Comparison of ENCODE assay signal across 8 mouse cellular contexts in genomic region chr9:113930534-113931374, GRCm38 (mm10). TPM values are rescaled to one million over a fixed set of nuclear protein-coding genes. Genes with fewer than 3 reads are reported as not detected.
DNase-seq lines count a peak whose midpoint lies in the region; ATAC-seq lines count a peak whose summit lies in the region.

Gene Ubp1 (plus strand): TSS chr9:113930934.

- DNase-seq in R1 (ENCODE audit: low read depth, low spot score), result peak; percentile 99
- peak; percentile 96 for DNase-seq in cerebellum, postnatal 25 days
- DNase-seq in frontal cortex, postnatal 25 days (ENCODE audit: low spot score in 2 of 2), result peak; percentile 91 to 92
- peak; percentile 96 for DNase-seq in hindbrain, embryonic 14.5 days (ENCODE audit: low spot score)
- peak; percentile 97 to 98 for DNase-seq in layer of hippocampus, postnatal 36 days
- peak; percentile 98 for DNase-seq in lung, postnatal 36 days
- peak; percentile 99 for DNase-seq in retina, postnatal 1 day
- DNase-seq in urinary bladder, adult 18-20 months (ENCODE audit: low spot score in 2 of 2), result peak; percentile 76 to 95

- H3K9me3 ChIP-seq in hindbrain, embryonic 14.5 days (ENCODE audit: control insufficient read depth, low read length), result no peaks in the 10 kb centered on the region

- ATAC-seq in hindbrain, embryonic 14.5 days (ENCODE audit: low FRiP score), result peak; percentile 97

- 0 out of 2 replicates have a peak, but pooled peaks cover 4% of the 10 kb centered on the region for H3K36me3 ChIP-seq in hindbrain, embryonic 14.5 days (replicated peaks; ENCODE audit: control insufficient read depth, insufficient read depth)

- no peaks in the 10 kb centered on the region for H3K27me3 ChIP-seq in hindbrain, embryonic 14.5 days (ENCODE audit: control insufficient read depth, insufficient read depth, low read length)

- H3K27ac ChIP-seq in hindbrain, embryonic 14.5 days, result peak within 1 kb of the TSS; percentile 94

- H3K9ac ChIP-seq in hindbrain, embryonic 14.5 days, result peak within 1 kb of the TSS; percentile 88

- peak within 1 kb of the TSS; percentile 95 for H3K4me2 ChIP-seq in hindbrain, embryonic 14.5 days (replicated peaks)

- H3K4me3 ChIP-seq in hindbrain, embryonic 14.5 days (replicated peaks; ENCODE audit: low read length), result peak within 1 kb of the TSS; percentile 77

- WGBS in hindbrain, embryonic 14.5 days, result under 1% methylated on average over 55 of the region's 86 CpGs

- peaks cover 35% of the 10 kb centered on the region for H3K4me1 ChIP-seq in hindbrain, embryonic 14.5 days (replicated peaks; ENCODE audit: control insufficient read depth, insufficient read depth, low read length)

RNA-seq across cellular contexts. Expression of gene Ubp1, which starts in this region (rescaled TPM):
- polyA plus RNA-seq in hindbrain, embryonic 14.5 days (2014; fragmentation: Nextera tagmentation; extraction: Ambion mirVana), result 34.2 and 36.5 TPM in 2 replicates
- 10 to 100 TPM; 76.1 to 85.1 TPM for total RNA-seq in layer of hippocampus, postnatal 36 days (2021)

Comparison
In these comparisons a context has a peak if more than half of its experiments do, and no peak if none do; other contexts are left out.
1. Peak in every context shown above with its lines: DNase-seq, ATAC-seq, H3K4me3 ChIP-seq and H3K27ac ChIP-seq.